ENCODE assay signal across 19 mouse cellular contexts in the genomic region with DNA sequence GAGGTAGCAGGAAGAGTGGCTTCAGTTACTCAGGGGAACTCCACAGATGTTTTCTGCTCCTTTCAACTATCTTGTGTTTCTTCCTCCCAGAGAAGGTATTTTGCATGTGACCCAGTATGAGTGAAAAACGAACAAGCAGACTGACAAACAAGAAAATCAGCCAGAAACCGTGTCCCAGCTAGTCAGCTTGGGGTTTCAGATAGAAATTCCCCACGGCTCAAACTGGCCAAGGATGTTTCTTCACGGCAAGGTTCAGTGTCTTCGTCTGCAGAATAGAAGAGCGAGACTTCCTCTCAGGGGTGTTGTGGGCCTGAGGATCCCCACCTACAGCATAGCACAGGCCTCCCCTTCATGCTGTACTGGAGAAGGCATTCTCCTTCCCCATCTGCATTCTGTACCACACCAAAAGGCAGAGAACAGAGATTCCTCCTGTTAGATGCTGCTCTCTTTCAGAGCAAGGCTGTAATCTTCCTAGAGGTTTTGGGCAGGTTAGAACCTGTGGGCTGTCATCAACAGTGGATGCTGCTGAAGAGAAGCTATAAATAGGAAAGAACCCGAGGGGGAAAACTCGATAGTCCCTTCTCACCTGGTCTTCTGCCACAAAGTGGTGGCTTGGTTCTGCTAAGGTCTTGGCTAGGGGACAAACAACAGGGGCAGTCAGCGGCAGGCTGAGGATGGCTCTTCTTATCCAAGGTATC.
DNase-seq lines count a peak whose midpoint lies in the region; ATAC-seq and TF ChIP-seq lines count a peak whose summit lies in the region.
"Had no signal": no experiment of that assay in that cellular context is flagged by ENCODE, and none has a peak within 500 bp of the region (broad histone marks: within the 10 kb centered on the region; RNA-seq: fewer than 3 reads in every experiment).

No protein-coding gene starts in this region.

- peak; percentile 80 for TF ChIP-seq EP300 in CH12.LX (IDR thresholded peaks at IDR 0.05; ENCODE audit: low read length)

- no peaks in the 10 kb centered on the region for H3K79me2 ChIP-seq in CH12.LX (replicated peaks; ENCODE audit: control insufficient read depth, extremely low read depth, insufficient read depth, poor library complexity, severe bottlenecking)

- H3K9me3 ChIP-seq in intestine, embryonic 15.5 days = no peaks in the 10 kb centered on the region
- H3K9me3 ChIP-seq in intestine, postnatal 0 days (ENCODE audit: control insufficient read depth) = no peaks in the 10 kb centered on the region
- H3K9me3 ChIP-seq in CH12.LX (replicated peaks; ENCODE audit: low read length) = no peaks in the 10 kb centered on the region
- H3K9me3 ChIP-seq in midbrain, embryonic 15.5 days = no peaks in the 10 kb centered on the region
- H3K9me3 ChIP-seq: forebrain, embryonic 12.5 days; heart, embryonic 15.5 days; hindbrain, embryonic 13.5 days had no signal

- H3K4me1 ChIP-seq in intestine, embryonic 15.5 days (replicated peaks) = peaks cover 14% of the 10 kb centered on the region
- H3K4me1 ChIP-seq in intestine, postnatal 0 days (replicated peaks; ENCODE audit: control insufficient read depth, insufficient read depth, low read length) = no peaks in the 10 kb centered on the region; the same call in 1 of the 2 replicates
- peaks cover 54 to 96% of the 10 kb centered on the region in 2 experiments for H3K4me1 ChIP-seq in CH12.LX (ENCODE audit: control insufficient read depth in 1 of 2, insufficient read depth in 2 of 2)
- H3K4me1 ChIP-seq in small intestine, adult 2 months (ENCODE audit: control insufficient read depth, insufficient read depth, insufficient read length, low read length) = peaks cover 7% of the 10 kb centered on the region
- no peaks in the 10 kb centered on the region for H3K4me1 ChIP-seq in midbrain, embryonic 15.5 days
- H3K4me1 ChIP-seq: forebrain, embryonic 12.5 days; hindbrain, embryonic 13.5 days had no signal

- 0 out of 2 replicates have a peak overlapping the region, but pooled peaks have one; percentile 54 for H3K27ac ChIP-seq in intestine, embryonic 15.5 days
- H3K27ac ChIP-seq in intestine, postnatal 0 days (ENCODE audit: low read depth, low read length) = no peak overlapping the region
- H3K27ac ChIP-seq in CH12.LX (ENCODE audit: insufficient read depth, low read depth) = peak overlapping the region; percentile 97
- peak overlapping the region; percentile 8; the same call in 1 of the 2 replicates for H3K27ac ChIP-seq in small intestine, adult 2 months (ENCODE audit: insufficient read depth, low read depth, low read length)
- H3K27ac ChIP-seq in midbrain, embryonic 15.5 days = no peak overlapping the region
- H3K27ac ChIP-seq: forebrain, embryonic 12.5 days; gastrocnemius, adult 2 months; heart, embryonic 15.5 days; hindbrain, embryonic 13.5 days had no signal

- no peak for ATAC-seq in intestine, embryonic 15.5 days
- ATAC-seq in intestine, postnatal 0 days = no peak
- ATAC-seq in midbrain, embryonic 15.5 days (replicated peaks) = no peak
- ATAC-seq: CD4-positive, CD25-positive, alpha-beta regulatory T cell, adult 4 months; forebrain, embryonic 16.5 days; intestine, embryonic 16.5 days had no signal

- TF ChIP-seq CTCF in intestine, postnatal 0 days (IDR thresholded peaks at IDR 0.05; ENCODE audit: low read depth) = no peak
- no peak for TF ChIP-seq CTCF in CH12.LX (conservative IDR thresholded peaks at IDR 0.05 in 1 of 2, IDR thresholded peaks at IDR 0.05 in 1 of 2; ENCODE audit: low read depth in 2 of 2, low read length in 2 of 2)
- TF ChIP-seq CTCF in small intestine, adult 2 months (IDR thresholded peaks at IDR 0.05; ENCODE audit: extremely low read depth, insufficient read length, insufficient replicate concordance, low read depth, low read length) = no peak

- TF ChIP-seq RAD21 in CH12.LX (IDR thresholded peaks at IDR 0.05; ENCODE audit: low read depth, low read length) = no peak; the same call in 1 of the 2 replicates

- peak; percentile 52; the same call in 1 of the 2 replicates for TF ChIP-seq POLR2A in CH12.LX (IDR thresholded peaks at IDR 0.05; ENCODE audit: low read depth, low read length)
- TF ChIP-seq POLR2A in small intestine, adult 2 months (IDR thresholded peaks at IDR 0.05; ENCODE audit: low read depth, low read length) = no peak

- DNase-seq in CH12.LX (ENCODE audit: extremely low read depth) = peak; percentile 85
- peak; percentile 88 for DNase-seq in splenic B cell, adult 2 months (ENCODE audit: low read depth, low spot score)
- DNase-seq in cerebellum, postnatal 10 days = no peak
- DNase-seq: adrenal gland, postnatal 14 days; cerebellum, adult 18-20 months; cerebellum, adult 9-11 months; gastrocnemius, adult 2 months; gastrocnemius, postnatal 25 days; heart, postnatal 14 days had no signal

- dilution Hi-C loops in CH12.LX (cut with MboI; ENCODE audit: extremely low pct_ligation_motif_present, extremely low pct_unique_long_range_greater_than_20kb, low sequenced_read_pairs) = no loop called here

- H3K27me3 ChIP-seq in intestine, embryonic 15.5 days (replicated peaks) = no peaks in the 10 kb centered on the region
- H3K27me3 ChIP-seq in intestine, postnatal 0 days (replicated peaks; ENCODE audit: control insufficient read depth, insufficient read depth, low read length) = no peaks in the 10 kb centered on the region
- no peaks in the 10 kb centered on the region for H3K27me3 ChIP-seq in CH12.LX (replicated peaks)
- no peaks in the 10 kb centered on the region for H3K27me3 ChIP-seq in small intestine, adult 2 months (ENCODE audit: control insufficient read depth, insufficient read depth, low read length)
- no peaks in the 10 kb centered on the region for H3K27me3 ChIP-seq in splenic B cell, adult 2 months (ENCODE audit: control insufficient read depth, insufficient read depth, low read length, poor library complexity, severe bottlenecking)
- no peaks in the 10 kb centered on the region for H3K27me3 ChIP-seq in midbrain, embryonic 15.5 days (replicated peaks)
- H3K27me3 ChIP-seq: forebrain, embryonic 12.5 days; hindbrain, embryonic 13.5 days had no signal

- in situ Hi-C loops in CH12.LX (cut with MboI; ENCODE audit: low pct_ligation_motif_present, low pct_unique_long_range_greater_than_20kb, low sequenced_read_pairs) = no loop called here

- H3K36me3 ChIP-seq in intestine, embryonic 15.5 days = no peaks in the 10 kb centered on the region
- no peaks in the 10 kb centered on the region for H3K36me3 ChIP-seq in intestine, postnatal 0 days (ENCODE audit: control insufficient read depth, insufficient read depth)
- no peaks in the 10 kb centered on the region for H3K36me3 ChIP-seq in CH12.LX (replicated peaks in 1 of 2; ENCODE audit: control insufficient read depth in 1 of 2, insufficient read depth in 1 of 2, low read length in 1 of 2)
- H3K36me3 ChIP-seq in small intestine, adult 2 months (ENCODE audit: control insufficient read depth, insufficient read depth, low read length) = no peaks in the 10 kb centered on the region
- H3K36me3 ChIP-seq in splenic B cell, adult 2 months (ENCODE audit: control insufficient read depth, insufficient read depth, low read length, poor library complexity, severe bottlenecking) = no peaks in the 10 kb centered on the region
- H3K36me3 ChIP-seq in midbrain, embryonic 15.5 days (replicated peaks) = no peaks in the 10 kb centered on the region
- H3K36me3 ChIP-seq: forebrain, embryonic 12.5 days; heart, embryonic 15.5 days; hindbrain, embryonic 13.5 days had no signal

- H3K9ac ChIP-seq in intestine, embryonic 15.5 days = no peak overlapping the region
- H3K9ac ChIP-seq in intestine, postnatal 0 days (ENCODE audit: low read depth, low read length) = no peak overlapping the region
- H3K9ac ChIP-seq in CH12.LX (ENCODE audit: insufficient read depth, low read depth) = peak overlapping the region; percentile 41
- H3K9ac ChIP-seq in midbrain, embryonic 15.5 days = no peak overlapping the region
- H3K9ac ChIP-seq: forebrain, embryonic 12.5 days; heart, embryonic 15.5 days; hindbrain, embryonic 13.5 days had no signal

- 75% methylated on average over 9 of the region's 9 CpGs for WGBS in intestine, embryonic 15.5 days
- WGBS in intestine, postnatal 0 days = 75% methylated on average over 9 of the region's 9 CpGs
- WGBS in small intestine, adult 2 months = 76% methylated on average over 9 of the region's 9 CpGs
- WGBS in midbrain, embryonic 15.5 days = 79% methylated on average over 9 of the region's 9 CpGs

- H3K4me3 ChIP-seq in intestine, embryonic 15.5 days (replicated peaks) = no peak overlapping the region
- H3K4me3 ChIP-seq in intestine, postnatal 0 days (ENCODE audit: low read depth, low read length) = no peak overlapping the region
- H3K4me3 ChIP-seq in CH12.LX (replicated peaks in 1 of 3; ENCODE audit: low read depth in 2 of 3, low read length in 2 of 3, poor library complexity in 1 of 3) = peak overlapping the region in 1 of 3 experiments; percentile 7
- H3K4me3 ChIP-seq in small intestine, adult 2 months (ENCODE audit: low read depth, low read length) = no peak overlapping the region
- no peak overlapping the region for H3K4me3 ChIP-seq in midbrain, embryonic 15.5 days
- H3K4me3 ChIP-seq: forebrain, embryonic 12.5 days; gastrocnemius, adult 2 months; heart, embryonic 15.5 days; hindbrain, embryonic 13.5 days had no signal

- no peak overlapping the region for H3K4me2 ChIP-seq in intestine, embryonic 15.5 days (replicated peaks)
- H3K4me2 ChIP-seq in intestine, postnatal 0 days (replicated peaks; ENCODE audit: low read depth) = no peak overlapping the region
- H3K4me2 ChIP-seq in CH12.LX (ENCODE audit: insufficient read depth, low read depth, poor library complexity, severe bottlenecking) = peak overlapping the region; percentile 18
- no peak overlapping the region for H3K4me2 ChIP-seq in midbrain, embryonic 15.5 days
- H3K4me2 ChIP-seq: forebrain, embryonic 12.5 days; heart, embryonic 15.5 days; hindbrain, embryonic 13.5 days had no signal

TF ChIP-seq in CH12.LX, 34 proteins besides CTCF, POLR2A, EP300 and RAD21 (continues in another document):
- TF ChIP-seq MXI1 (IDR thresholded peaks at IDR 0.05; ENCODE audit: low read depth, low read length) (no peak), ZMIZ1 (IDR thresholded peaks at IDR 0.05; ENCODE audit: low read depth, low read length) (peak; percentile 50; the same call in 1 of the 2 replicates), GABPA (IDR thresholded peaks at IDR 0.05; ENCODE audit: insufficient replicate concordance, low read depth, low read length) (no peak), BHLHE40 (IDR thresholded peaks at IDR 0.05; ENCODE audit: low read depth, low read length) (peak; percentile 82), ELF1 (IDR thresholded peaks at IDR 0.05; ENCODE audit: low read depth, low read length) (no peak), HCFC1 (IDR thresholded peaks at IDR 0.05; ENCODE audit: low read depth, low read length) (no peak), ZC3H11A (IDR thresholded peaks at IDR 0.05; ENCODE audit: low read depth, low read length) (no peak), TBP (conservative IDR thresholded peaks at IDR 0.05; ENCODE audit: low read depth, low read length) (peak; percentile 29; the same call in 1 of the 2 replicates), POLR2AphosphoS2 (IDR thresholded peaks at IDR 0.05; ENCODE audit: low read depth, low read length) (no peak), MAFK (IDR thresholded peaks at IDR 0.05; ENCODE audit: insufficient replicate concordance, low read length) (no peak), E2F4 (IDR thresholded peaks at IDR 0.05; ENCODE audit: insufficient replicate concordance, low read depth, low read length) (no peak)

Comparison
In these comparisons a context has a peak if more than half of its experiments do, and no peak if none do; other contexts are left out.
1. H3K27ac ChIP-seq: peak in intestine, embryonic 15.5 days (single experiment), CH12.LX (single experiment) and small intestine, adult 2 months (single experiment); none in intestine, postnatal 0 days (single experiment) and midbrain, embryonic 15.5 days (single experiment).
2. DNase-seq: peak in CH12.LX (single experiment) and splenic B cell, adult 2 months (single experiment); none in cerebellum, postnatal 10 days (0 of 2).